Mouse (Mus musculus): Measurements from ENCODE around the gene Ttc34.

Gene Ttc34

DNA sequence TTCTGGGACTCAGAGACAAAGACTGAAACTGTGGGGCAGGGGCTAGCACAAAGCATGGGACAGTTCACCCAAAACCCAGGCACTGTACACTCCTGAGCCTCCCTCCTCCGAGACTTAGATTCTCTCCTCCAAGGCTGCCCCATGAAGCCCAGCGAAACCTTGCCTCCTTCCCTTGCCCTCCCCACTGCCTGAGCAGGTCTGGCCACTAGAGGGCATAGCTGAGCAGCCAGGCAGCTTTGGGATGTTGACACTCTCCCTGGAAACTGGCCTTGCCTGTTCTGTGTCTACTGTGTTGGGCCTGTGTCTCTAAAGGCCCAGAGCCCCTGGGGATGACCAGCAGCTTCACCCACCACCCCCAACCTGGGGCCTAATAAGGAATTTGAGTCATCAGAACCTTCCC lies at the start of gene Ttc34:
Gene Ttc34 (plus strand): TSS at position 290 of the 400 bp plus-strand sequence.
- peak; percentile 62 for DNase-seq

DNA sequence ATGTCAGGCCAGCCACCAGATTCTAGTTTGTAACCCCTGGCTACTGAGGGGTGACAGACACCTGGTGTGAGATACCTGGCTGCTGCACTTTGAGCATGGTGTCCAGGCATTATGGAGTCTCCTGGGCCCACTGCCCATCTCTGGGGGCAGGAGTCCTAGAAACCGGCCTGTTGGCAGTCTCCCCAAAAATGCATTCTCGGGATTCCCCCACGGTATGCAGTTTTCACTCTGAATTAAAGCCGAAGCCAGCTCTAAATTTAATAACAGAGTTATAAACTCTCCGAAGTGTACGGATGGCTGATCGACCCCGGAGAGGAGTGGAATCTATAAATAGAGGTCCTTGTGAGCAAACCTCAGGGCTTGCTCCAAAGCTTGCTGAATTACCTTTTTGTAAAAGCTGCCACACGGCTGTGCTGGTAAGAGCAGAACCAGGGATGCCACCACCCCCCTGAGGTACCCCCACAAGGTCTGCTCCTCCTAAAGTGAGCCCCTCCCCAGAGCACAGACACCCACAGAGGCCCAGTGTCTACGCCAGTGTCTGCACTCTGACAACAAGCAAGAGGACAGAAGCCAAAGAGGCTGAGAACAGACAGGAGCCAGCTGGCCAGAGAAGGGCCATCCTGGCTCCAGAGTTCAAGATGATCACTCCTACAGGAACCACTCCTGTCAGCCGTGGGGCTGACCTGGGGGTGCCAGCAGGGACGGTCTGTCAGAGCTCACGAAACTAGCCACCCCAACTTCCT lies 49.1 kb upstream of the Ttc34 start:
- no peak for DNase-seq

DNA sequence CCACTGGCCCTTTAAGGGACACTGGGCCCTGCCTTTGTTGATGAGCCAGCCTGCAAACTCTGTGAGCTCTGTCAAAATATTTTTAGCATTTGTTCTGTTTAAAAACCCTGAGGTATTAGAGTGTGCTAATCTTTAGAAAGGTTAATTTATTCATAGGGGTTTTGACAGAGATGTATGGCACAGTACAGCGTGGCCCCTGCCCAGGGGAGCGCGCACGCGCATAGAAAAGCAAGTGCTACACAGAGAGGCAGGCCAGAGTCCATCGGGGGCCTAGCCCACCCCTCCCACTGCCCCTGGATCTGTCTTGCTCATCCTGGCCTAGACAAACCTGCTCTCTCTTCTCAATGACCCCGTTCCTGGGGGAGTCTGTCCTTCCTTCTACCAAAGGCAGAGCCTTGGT lies 45.4 kb upstream of the Ttc34 start:
- no peak for DNase-seq

DNA sequence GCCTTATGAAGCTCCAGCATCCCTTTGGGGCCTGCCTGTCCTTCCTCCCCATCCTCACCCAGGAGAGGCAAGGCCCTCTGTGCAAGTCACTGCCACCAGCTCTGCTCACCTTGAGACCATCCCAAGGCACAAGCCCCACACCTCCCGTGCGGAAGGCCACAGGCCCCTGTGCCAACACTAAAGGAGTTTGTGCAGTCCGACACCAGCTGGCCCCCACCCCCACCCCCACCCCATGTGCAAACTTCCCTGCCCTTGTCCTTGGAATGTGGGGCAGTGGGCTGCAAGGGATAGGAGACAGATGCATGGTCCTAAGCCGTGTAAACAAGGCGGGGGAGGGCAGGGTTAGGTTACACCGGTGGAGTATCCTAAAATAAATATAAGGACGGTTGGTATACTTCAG lies 43.8 kb upstream of the Ttc34 start:
- no peak for DNase-seq

GRCm38 (mm10) chr4:154797834-154798233 lies 39.4 kb upstream of the Ttc34 start:
- peak; percentile 47 for DNase-seq

GRCm38 (mm10) chr4:154800543-154800942 lies 36.7 kb upstream of the Ttc34 start:
- no peak for DNase-seq

GRCm38 (mm10) chr4:154802210-154802609 lies 35.0 kb upstream of the Ttc34 start:
- no peak for DNase-seq

- peak; percentile 22 for DNase-seq
These were observed 11.6 kb upstream of the Ttc34 start for GRCm38 (mm10) chr4:154825662-154826061.

- DNase-seq, result no peak
These were observed 11.0 kb upstream of the Ttc34 start for GRCm38 (mm10) chr4:154826224-154826623.

DNA sequence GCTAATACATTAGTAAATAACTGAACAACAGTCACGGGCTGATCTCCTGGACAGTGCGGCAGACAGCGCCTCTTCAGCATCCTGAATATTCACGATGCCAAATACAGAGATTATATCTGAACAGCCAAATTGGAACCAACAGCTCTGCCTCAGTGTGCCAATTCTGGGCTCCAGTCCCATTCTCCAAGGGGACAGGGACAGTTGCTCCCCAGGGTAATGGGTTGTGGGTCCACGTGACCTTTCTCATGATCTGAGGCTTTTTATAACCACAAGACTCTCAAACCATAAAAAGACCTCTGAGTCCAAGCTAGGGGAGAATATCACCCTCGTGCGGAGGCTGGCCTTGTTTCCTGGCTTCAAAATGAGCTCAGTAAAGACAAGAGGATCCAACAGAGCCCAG lies 10.1 kb upstream of the Ttc34 start:
- no peak for DNase-seq

DNA sequence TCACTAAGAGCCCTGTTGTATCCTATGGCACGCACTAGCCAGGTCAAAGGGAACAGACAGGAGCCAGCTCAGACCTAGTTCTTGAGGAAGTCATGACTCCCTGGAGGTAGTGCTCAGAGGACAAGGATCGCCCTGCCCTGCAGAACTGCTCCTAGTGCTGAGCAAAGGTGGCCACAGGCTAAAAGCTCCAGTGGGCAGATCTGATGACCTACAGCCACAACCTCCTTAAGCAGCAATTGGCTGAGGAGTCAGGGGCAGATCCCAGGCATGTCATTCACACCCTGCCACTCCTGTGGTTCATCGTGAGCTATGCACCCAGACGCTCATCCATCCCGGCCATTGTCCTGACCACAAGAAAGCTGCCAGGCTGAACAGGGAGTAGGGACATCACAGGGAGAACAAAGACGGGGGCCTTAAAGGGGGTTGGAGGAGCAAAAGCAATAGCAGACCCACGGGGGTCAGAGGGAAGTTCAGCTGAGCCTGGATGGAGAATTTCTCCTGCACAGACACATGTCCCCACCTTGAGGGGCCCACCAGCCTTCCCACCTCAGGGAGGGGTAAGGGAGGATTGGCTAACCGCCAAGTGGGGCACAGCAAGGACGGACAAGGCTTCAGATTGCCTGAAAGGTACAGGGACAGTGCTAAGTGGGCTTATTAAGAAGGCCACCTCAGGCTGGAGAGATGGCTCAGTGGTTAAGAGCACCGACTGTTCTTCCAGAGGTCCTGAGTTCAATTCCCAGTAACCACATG lies 9.2 kb upstream of the Ttc34 start:
- DNase-seq, result no peak

DNA sequence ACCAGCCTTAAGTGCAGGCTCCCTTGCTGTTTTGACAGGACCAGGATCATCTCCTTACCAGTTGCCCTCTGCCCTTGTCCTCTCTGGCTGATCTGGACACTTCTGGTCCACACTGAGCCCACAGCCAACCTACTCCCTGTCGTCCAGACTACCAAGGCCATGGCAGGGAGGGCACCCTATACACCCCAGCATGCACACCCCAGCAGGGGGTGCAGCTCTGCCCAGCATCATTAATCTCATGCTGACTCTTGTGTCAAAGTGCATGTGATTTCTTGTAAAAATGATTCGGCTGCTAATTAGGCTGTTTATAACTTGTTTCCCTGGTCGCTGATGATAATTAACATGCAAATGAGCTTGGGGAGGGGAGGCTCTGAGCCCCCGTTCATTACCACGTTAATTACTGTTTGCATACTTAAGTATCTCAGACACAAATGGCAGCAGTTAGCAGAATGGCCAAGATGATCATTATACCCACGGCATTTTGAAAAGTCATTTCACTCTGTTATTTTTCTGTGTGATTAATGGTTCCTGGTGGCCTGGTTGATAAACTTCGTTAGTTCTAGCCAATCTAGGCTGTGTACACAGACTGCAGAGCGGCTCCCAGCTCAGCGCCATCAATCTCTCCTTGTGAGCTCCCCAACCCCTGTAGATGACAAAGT lies 5.2 kb upstream of the Ttc34 start:
- DNase-seq, result no peak

DNA sequence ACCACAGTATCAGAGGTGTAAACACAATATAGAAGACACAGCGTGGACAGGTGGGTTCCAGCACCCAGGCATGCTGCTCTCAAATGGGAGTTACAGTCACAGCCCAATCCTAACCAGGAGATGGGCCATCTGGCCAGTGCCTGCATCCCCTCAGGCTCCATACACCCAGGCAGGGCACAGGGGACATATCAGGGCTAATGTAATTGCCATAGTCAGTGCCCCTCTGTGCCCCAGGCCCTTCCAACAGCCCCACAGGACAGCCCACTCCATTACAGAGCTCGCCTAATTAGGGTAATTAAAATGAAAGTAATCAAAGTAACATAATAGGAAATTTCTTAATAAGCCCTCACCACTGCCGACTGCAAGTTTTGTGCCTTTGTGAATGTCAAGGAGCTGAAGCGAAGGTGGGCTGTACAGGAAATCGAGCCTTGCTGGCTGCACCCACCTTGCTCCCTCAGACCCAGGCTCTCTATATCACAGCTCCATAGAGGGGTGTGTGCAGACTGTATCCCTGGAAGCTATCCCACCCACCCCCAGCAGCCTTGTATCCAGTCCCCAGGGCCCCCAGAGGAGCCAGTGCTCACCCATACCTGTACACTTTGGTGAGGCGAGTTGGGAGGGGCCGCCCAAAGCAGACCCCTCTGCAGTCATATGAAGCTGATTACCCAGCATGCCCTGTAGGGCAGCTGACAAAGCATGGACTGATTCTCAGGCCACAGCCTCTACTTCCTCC lies 910 bp upstream of the Ttc34 start:
- no peak for DNase-seq

GRCm38 (mm10) chr4:154838741-154839140 lies 1.5 kb downstream of the Ttc34 start:
- DNase-seq, result no peak

- no peak for DNase-seq
These were observed 2.1 kb downstream of the Ttc34 start for GRCm38 (mm10) chr4:154839406-154839805.

DNA sequence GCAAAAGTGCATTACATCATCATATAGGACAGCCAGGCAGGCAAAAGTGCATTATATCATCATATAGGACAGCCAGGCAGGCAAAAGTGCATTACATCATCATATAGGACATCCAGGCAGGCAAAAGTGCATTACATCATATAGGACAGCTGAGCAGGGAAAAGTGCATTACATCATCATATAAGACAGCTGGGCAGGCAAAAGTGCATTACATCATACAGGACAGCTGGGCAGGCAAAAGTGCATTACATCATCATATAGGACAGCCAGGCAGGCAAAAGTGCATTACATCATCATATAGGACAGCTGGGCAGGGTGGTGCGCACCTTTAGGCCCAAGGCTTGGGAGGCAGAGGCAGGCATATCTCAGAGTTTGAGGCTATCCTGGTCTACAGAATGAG lies 15.4 kb downstream of the Ttc34 start:
- DNase-seq, result no peak

DNA sequence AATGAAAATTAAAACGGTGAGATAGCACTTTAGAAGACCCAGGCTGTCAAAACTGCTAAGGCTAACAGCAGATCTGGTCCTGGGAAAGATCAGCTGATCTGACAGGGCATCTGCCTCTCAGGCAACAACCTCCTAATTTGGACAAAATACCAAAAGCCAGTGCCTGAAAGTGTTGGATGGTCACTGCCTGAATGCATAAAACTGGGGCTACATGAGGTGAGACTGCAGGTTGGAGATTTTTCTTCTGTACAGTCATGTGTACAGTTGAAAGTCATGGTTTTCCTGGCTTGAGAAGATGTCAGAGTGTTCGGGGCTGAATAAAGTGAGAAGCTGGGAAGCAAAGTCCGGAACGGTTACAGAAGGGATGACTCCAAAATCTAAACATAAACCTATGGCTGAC lies 16.6 kb downstream of the Ttc34 start:
- DNase-seq, result no peak

DNA sequence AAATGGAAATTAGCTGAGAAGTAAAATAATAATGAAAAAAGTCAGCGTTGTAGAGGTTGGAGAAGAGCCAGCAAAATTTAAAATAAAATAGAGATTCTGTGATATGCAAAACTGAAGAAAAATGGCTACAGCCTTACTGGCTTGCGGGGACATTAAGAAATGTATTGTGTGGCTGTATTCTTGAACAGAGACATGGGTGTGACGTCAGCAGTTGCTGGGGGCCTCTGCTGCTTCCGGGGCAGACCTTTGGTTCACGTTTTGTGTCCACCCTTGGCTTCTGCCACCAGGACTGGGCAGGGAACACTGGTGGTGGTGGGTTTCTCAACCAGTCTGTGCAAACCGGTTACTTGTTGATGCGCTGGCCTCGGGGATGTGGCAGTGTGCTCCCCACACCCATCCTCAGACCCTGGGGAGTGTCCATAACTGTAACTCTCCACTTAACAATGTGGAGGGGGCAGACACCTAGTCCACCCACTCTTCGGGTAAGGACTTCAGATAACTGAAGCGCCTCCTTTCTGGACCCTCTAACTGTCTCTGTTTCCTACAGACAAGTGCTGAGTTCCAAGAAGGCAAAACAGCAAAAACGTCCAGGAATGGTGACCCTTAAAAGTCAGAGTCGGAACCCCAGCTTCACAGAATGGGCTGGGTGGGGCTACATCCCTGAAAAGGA lies 17.6 kb downstream of the Ttc34 start:
- no peak for DNase-seq

DNA sequence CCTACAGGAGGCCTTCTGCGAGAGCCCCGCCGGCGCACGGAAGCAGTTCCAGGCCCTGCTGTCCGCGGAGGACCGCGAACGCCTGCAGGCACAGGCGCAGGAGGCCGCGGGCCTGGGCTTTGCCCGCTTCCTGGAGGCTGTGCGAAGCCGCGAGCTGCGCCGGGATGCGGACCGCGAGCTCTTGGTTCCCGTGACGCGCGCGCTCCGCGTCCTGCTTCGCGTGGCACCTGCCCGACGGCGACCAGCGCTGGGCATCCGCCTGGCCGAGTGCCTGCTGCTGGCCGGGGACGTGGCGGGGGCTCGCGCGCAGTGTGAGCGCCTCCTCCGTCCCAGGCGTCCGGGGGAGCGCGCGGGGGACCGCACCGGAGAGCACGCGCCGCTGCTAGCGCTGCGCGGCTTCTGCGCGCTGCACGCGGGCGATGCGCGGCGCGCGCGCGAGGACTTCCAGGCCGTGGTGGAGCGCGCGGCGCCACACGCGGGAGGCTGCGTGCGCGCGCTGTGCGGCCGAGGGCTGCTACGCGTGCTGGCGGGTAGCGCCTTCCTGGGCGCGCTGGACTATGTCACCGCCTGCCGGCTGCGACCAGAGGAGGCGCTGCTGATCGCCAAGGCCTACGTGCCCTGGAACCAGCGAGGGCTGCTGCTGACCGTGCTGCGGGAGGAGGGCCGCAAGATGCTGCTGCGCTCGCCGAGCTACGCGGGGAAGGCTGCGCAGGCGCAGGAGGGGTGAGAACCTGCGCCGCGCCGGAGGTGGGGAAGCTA lies 18.6 kb downstream of the Ttc34 start:
- DNase-seq, result peak; percentile 58

GRCm38 (mm10) chr4:154856480-154856837 lies 19.2 kb downstream of the Ttc34 start:
- DNase-seq, result no peak

DNA sequence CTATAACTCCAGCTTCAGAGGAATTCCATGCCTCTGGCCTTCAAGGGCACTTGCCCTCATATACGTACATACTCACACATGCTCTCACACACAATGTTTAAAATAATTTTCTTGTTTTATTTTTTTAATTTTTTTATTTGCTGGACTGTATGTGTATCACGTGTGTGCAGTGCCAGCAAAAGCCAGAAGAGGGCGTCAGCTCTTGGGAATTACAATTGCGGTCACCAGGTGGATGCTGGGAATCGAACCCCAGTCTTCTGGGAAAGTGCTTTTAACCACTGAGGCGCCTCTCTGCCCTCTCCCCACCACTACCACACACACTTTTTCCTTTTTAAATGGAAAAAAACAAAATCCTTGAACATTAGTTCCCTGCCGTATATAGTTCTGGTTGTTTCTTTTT lies 19.6 kb downstream of the Ttc34 start:
- no peak for DNase-seq

Data from thymus, postnatal 25 days (tissue).